Mouse (Mus musculus): ENCODE results near the gene Gm45021. TPM values are rescaled to one million over a fixed set of nuclear protein-coding genes. Genes with fewer than 3 reads are reported as not detected.

Gene Gm45021
- polyA plus RNA-seq, 1 experiment: 0.56 TPM

- DNase-seq (ENCODE audit: low spot score): no peak
Observed at GRCm38 (mm10) chr6:48572572-48573061, 16.8 kb upstream of the Gm45021 start, which contains the start of gene Rarres2. Gene Rarres2 (minus strand): TSS chr6:48572789.

GRCm38 (mm10) chr6:48573280-48573679 lies 16.1 kb upstream of the Gm45021 start:
- DNase-seq (ENCODE audit: low spot score): no peak

GRCm38 (mm10) chr6:48573981-48574380 lies 15.4 kb upstream of the Gm45021 start:
- no peak for DNase-seq (ENCODE audit: low spot score)

DNA sequence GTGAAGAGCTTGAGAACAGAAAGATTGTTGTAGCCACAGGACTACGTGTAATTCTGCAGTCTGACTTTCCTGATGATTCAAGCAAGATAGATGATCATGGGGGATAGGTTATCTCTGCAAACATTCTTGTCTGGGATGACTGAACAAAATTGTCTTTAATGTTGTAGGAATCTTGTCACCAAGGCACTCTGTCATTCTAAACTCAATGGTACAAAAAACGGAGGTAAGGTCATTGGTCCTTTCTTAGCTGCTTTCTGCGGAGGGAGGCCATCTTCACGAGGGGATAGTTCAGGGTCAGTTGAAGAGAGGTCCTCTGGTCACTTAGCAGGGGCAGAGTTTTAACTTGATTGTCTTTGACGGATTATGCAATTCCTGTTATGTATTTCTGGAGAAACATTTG lies 10.7 kb upstream of the Gm45021 start:
- DNase-seq (ENCODE audit: low spot score): no peak

DNA sequence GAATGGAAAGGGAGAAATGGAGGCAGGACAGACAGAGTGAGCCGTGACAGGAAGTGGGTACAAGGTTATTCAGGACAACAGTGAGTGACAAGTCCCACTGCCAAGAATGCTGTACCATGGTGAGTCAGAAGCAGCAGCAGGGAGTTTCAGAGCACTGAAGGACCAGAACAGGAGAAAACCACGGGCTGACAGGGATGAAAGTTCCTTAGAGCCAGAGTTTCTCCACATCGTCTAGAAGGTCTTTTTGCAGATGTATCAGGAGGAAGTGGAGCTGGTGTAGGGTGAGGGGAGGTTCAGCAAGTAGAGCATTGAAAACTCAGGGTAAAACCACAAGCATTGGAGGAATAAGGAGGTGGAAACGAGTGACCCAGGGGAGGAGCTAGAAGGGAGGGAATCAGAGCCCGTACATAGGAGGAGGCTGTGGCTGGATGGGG lies 10.2 kb upstream of the Gm45021 start:
- no peak for DNase-seq (ENCODE audit: low spot score)

GRCm38 (mm10) chr6:48581257-48581656 lies 8.2 kb upstream of the Gm45021 start:
- no peak for DNase-seq (ENCODE audit: low spot score)

GRCm38 (mm10) chr6:48582037-48582436 lies 7.4 kb upstream of the Gm45021 start:
- no peak for DNase-seq (ENCODE audit: low spot score)

DNA sequence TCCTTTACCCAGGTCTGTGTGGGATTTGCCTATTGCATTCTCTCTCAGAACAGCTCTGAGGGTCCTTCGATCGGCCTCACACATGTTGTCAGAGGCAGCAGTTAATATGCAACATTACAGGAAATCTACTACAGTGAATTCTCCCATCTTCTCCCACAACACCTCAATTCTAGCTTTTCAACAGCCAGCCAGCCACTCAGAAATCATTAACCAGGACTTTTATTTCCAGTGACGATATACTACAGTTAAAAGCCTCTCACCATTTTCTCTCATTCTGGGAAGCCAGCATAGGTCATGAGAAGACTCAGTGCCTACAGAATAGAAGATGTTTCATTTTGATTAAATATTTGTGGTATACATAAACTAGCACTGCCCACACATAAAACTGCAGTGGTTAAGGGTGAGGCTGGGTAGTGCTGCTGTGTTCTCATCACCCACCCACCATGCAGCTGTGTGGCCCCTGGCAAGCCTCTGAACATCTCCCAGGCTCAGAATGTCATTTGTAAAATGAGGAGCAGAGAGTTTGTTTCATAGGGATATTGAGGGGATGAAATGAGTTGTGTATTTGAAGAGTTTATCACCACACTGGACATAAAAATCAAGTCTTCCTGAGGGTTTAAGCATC lies 1.9 kb downstream of the Gm45021 start:
- DNase-seq (ENCODE audit: low spot score): no peak

GRCm38 (mm10) chr6:48591871-48592270 lies 2.5 kb downstream of the Gm45021 start:
- DNase-seq (ENCODE audit: low spot score): no peak

DNA sequence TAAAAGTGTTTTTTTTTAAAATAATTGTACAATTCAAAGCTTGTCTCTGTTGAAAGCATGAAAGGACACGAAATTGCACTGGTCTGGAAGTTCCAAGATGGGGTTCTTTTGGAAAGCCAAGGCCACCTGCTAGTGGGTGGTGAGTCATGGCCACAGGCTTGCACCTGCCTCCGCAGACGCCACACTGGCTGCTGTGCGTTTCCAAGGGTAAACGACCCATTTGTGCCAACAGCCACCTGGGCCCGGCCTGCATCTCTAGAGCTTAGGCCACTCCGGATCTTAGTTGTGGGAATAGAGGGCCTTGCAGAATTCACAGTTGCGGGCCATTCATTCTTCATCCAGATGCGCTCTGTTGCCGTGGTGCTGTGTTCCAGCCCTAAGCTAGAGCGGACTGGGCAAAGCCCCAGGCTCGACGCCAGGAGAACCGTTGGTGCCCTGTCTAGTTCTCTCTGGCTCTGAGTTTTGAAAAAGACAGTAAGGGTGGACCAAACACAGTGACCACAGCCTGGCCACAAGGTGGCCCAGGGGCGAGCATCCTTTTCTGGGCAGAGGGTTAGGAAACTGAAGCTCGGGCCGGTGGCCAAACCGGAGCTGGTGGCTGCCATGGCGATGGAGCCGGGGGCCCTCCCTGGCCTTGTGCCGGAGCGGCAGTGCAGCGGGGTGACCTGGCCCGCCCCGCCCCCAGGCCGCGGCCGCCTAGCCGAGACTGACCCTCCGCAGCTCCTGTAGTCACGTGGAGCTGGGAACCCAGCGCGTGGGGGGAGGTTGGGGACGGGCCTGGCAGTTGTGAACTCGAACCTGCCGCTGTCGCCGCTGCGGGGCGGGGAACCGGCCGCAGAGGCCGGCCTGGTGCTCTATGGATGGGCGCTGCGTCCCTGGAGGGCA lies 4.0 kb downstream of the Gm45021 start, which contains the start of the genes Repin1 and Gm44965:
Gene Repin1, plus strand, starts transcription at position 726 of the 885 bp plus-strand sequence.
Gene Gm44965, plus strand, starts transcription at position 784 of the 885 bp plus-strand sequence.
- DNase-seq (ENCODE audit: low spot score): peak; percentile 97

DNA sequence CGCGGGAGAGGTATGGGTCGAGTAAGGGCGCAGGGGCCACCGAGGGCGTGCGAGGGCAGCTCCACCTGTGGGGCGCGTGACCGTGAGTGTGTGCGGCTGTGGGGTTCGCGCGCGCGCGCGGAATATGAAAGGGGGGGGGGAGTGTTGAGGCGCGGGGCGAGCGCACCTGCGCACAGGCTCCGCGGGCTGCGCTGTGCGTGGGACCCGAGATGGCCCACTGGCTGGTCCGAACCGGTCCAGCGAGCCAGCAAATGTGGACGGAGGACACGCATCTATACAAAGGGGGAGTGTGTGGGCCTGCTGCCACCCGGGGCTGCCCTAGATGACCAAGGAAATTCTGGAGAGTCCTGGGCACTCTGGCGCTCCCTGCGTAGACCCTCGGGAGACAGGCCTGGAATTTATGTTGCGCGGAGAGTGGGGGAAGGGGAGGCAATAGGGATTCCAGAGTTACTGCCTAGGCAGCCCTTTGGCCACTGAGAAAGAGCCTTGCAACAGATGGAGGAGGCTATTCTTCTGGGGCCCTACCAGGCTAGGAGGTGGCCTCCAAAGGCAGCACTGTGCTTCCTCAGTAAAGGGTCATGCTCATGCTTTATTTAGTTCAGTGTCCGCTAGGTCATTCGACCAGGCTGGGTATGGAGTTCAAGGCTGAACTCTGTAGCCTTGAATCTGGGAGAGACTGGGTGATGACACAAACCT lies 4.8 kb downstream of the Gm45021 start:
- no peak for DNase-seq (ENCODE audit: low spot score)

- DNase-seq (ENCODE audit: low spot score): no peak
Observed at GRCm38 (mm10) chr6:48595278-48595677, 5.9 kb downstream of the Gm45021 start.

DNA sequence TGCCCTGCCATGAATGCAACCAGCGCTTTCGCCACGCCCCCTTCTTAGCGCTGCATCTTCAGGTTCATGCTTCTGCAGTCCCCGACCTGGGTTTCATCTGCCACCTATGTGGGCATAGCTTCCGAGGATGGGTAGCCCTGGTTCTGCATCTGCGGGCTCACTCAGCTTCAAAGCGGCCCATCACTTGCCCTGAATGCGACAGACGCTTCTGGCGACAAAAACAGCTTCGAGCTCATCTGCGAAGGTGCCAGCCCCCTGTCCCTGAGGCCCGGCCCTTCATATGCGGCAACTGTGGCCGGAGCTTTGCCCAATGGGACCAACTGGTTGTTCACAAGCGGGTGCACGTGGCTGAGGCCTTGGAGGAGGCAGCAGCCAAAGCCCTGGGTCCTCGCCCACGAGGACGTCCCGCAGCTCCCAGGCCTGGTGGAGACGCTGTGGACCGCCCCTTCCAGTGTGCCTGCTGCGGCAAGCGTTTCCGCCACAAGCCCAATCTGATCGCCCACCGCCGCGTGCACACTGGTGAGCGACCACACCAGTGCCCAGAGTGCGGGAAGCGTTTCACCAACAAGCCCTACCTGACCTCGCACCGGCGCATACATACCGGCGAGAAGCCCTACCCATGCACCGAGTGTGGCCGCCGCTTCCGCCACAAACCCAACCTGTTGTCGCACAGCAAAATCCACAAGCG lies 7.3 kb downstream of the Gm45021 start:
- no peak for DNase-seq (ENCODE audit: low spot score)

- DNase-seq (ENCODE audit: low spot score): no peak
Observed at GRCm38 (mm10) chr6:48597233-48597625, 7.8 kb downstream of the Gm45021 start.

GRCm38 (mm10) chr6:48600594-48600993 lies 11.2 kb downstream of the Gm45021 start:
- no peak for DNase-seq (ENCODE audit: low spot score)

DNA sequence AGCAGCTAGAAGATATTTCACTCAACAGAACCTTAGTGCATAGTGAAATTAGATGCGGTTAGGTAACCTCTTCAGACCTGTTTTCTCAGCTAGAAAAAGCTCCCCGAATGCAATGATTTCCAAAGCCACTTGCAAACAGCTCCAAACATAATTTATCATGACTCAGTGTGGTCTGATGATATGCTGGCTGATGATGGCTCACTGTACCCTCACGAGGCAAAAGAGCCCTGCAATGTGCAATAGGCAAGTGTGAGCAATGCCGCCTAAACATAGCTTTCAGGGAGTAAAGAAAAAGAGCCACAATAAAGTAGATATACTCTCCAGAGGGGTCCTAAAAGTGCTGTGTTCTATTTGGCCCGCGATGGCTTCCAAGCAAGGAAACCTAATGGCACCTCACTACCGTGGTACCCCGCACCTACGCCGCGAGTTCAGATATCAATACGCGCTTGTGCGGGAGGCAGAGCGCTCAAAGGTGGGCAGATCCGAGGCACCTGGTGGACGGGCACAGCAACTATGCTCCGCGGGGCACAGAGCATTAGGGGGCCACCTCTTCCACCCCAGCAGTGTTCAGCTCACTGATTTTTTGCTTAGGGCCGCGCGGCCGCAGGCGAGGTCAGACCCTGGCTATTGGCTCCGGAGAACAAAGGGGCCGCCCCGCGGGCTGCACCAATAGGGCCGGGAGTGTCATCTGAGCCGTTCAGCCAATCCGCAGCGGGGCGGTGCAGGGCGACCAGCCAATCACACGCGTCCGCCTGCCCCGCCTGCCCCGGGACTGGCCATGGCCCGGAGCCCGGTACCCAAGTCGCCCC lies 12.1 kb downstream of the Gm45021 start, which contains the start of gene Zfp775:
Gene Zfp775, plus strand, starts transcription at position 793 of the 809 bp plus-strand sequence.
- DNase-seq (ENCODE audit: low spot score): peak; percentile 96

DNA sequence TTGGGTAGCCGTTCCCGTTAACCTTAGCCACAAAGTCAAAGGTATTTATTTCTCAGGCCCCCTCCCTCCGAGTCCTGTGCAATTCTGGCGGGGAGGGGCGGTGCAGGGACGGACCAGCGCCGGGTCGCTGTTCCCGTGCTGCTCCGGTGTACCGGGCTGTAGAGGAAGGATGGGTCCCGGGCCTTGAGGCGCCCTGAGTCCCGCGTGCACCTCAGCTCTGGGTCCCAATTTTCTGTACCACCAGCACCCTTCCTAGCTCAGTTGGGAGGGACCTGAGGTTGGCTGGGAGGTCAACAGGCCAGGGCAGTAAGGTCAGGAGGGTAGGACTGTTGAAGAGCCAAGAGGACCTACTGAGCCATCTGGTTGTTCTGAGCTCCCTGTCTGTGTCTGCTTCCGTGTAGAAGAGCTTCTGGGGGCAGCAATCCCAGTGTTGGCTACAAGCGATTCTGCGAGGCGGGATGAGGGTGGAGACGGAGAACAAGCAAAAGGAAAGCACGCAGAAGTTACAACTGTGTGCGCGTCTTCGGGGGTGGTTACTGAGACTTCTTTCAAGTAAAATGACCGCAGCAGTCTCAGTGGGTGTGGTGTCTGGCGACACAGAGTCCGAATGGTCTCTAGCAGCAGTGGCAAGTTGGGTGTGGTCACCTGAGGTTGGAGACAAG lies 12.8 kb downstream of the Gm45021 start:
- DNase-seq (ENCODE audit: low spot score): no peak

GRCm38 (mm10) chr6:48608124-48608523 lies 18.7 kb downstream of the Gm45021 start:
- DNase-seq (ENCODE audit: low spot score): no peak

GRCm38 (mm10) chr6:48609512-48609911 lies 20.1 kb downstream of the Gm45021 start:
- DNase-seq (ENCODE audit: low spot score): no peak

DNA sequence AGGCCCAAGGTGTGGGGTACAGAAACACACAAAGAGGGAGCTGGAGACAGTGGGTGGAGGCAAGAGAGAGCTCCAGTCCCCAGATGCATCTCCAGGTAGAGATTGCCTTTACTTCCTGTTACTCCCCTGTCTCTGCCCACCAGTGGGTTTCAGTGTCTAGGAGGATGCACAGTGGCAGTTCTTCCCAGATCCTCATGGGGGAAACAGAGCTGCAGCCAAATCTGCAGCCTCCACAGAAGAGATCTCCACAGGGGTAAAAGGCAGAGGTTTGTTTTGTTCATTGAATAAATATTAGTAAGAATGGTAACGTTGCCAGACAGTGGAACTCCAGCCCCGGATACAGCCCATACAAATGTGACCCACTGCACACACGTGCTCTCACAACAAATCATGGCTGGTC lies 21.2 kb downstream of the Gm45021 start:
- DNase-seq (ENCODE audit: low spot score): no peak

Data from urinary bladder, adult 2 months (tissue).